In the genomic region with DNA sequence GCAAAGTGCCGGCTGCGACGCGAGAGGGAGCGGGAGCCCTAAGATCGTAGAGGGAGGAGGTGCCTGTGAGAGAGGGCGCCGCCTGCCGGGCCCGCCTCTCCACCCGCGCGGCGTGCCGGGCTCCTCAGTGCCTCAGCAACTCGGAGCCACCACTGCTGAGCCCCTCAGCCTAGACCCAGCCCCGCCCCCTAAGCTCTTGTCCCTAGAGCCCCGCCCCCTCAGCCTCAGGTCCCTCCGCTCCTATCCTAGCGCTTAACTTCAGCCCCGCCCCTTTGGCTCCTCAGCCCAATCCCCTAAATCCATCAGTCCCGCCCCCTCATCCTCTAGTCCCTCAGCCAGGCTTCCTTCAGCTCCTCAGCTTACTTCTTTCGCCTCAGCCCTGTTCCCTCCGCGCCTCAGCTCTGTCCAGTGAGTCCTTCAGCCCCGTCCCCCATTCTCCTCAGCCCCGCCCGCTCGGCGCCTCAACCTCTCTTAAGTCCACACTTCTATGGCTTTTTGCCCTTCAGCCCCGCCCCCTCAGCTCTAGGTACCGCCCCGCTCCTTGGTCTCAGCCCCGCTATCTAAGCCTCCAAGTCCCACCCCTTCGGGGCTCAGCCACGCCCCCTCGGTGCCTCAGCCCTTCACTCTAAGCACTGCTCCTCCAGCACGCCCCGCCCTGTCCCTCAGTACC, we compare ENCODE assay signal across 8 mouse cellular contexts. TPM values are rescaled to one million over a fixed set of nuclear protein-coding genes. Genes with fewer than 3 reads are reported as not detected.
DNase-seq lines count a peak whose midpoint lies in the region; ATAC-seq and TF ChIP-seq lines count a peak whose summit lies in the region.

A gene (minus strand): TSS at position 38 of the 670 bp plus-strand sequence.

- no peak within 1 kb of the TSS for H3K27ac ChIP-seq in embryonic facial prominence, embryonic 11.5 days (replicated peaks; ENCODE audit: low read depth, low read length)
- H3K27ac ChIP-seq in intestine, postnatal 0 days (ENCODE audit: low read depth, low read length), result no peak within 1 kb of the TSS
- peak within 1 kb of the TSS; percentile 85 for H3K27ac ChIP-seq in midbrain, embryonic 10.5 days (replicated peaks)

- H3K9me3 ChIP-seq in embryonic facial prominence, embryonic 11.5 days (replicated peaks; ENCODE audit: control insufficient read depth, low read length), result no peaks in the 10 kb centered on the region
- H3K9me3 ChIP-seq in intestine, postnatal 0 days (ENCODE audit: control insufficient read depth), result no peaks in the 10 kb centered on the region
- peaks cover 31% of the 10 kb centered on the region for H3K9me3 ChIP-seq in midbrain, embryonic 10.5 days (replicated peaks)

- intact Hi-C loops in left cerebral cortex, postnatal 36 days (cut with DNase I), result loop anchor here (5.0 to 10.0 kb wide), 4 partner anchors 54 to 171 kb away; no protein-coding TSS in a partner anchor

- ATAC-seq in embryonic facial prominence, embryonic 11.5 days (replicated peaks; ENCODE audit: insufficient number of reproducible peaks, low FRiP score, low TSS enrichment, low read depth), result peak; percentile 93
- ATAC-seq in granulocyte monocyte progenitor cell, adult 5-6 weeks (replicated peaks; ENCODE audit: poor library complexity, severe bottlenecking), result peak; percentile 89
- ATAC-seq in intestine, postnatal 0 days, result peak; percentile 95

- WGBS in embryonic facial prominence, embryonic 11.5 days, result under 1% methylated on average over 31 of the region's 39 CpGs
- 3% methylated on average over 33 of the region's 39 CpGs for WGBS in intestine, postnatal 0 days
- WGBS in midbrain, embryonic 10.5 days, result under 1% methylated on average over 39 of the region's 39 CpGs

- peak within 1 kb of the TSS; percentile 100 for H3K4me2 ChIP-seq in embryonic facial prominence, embryonic 11.5 days (ENCODE audit: low read depth, low read length)
- peak within 1 kb of the TSS; percentile 81 for H3K4me2 ChIP-seq in intestine, postnatal 0 days (replicated peaks; ENCODE audit: low read depth)

- peaks cover 3% of the 10 kb centered on the region; the same call in 1 of the 2 replicates for H3K4me1 ChIP-seq in embryonic facial prominence, embryonic 11.5 days (ENCODE audit: control insufficient read depth, insufficient read depth, low read length)
- no peaks in the 10 kb centered on the region for H3K4me1 ChIP-seq in intestine, postnatal 0 days (replicated peaks; ENCODE audit: control insufficient read depth, insufficient read depth, low read length)
- peaks cover 51% of the 10 kb centered on the region for H3K4me1 ChIP-seq in midbrain, embryonic 10.5 days

- DNase-seq in adrenal gland, postnatal 25 days, result peak; percentile 88
- peak; percentile 100 for DNase-seq in embryonic facial prominence, embryonic 11.5 days (ENCODE audit: low spot score)
- peak; percentile 78 to 87 for DNase-seq in left cerebral cortex, postnatal 36 days (ENCODE audit: low spot score in 2 of 2)
- peak; percentile 98 for DNase-seq in midbrain, embryonic 10.5 days (ENCODE audit: low spot score)
- DNase-seq in right cerebral cortex, postnatal 36 days (ENCODE audit: low spot score in 2 of 2), result peak; percentile 82 to 86
- peak; percentile 84 to 90 for DNase-seq in urinary bladder, postnatal 4 days (ENCODE audit: low spot score in 2 of 2)

- H3K36me3 ChIP-seq in embryonic facial prominence, embryonic 11.5 days (replicated peaks; ENCODE audit: control insufficient read depth, insufficient read depth, low read depth, low read length), result no peaks in the 10 kb centered on the region
- no peaks in the 10 kb centered on the region for H3K36me3 ChIP-seq in intestine, postnatal 0 days (ENCODE audit: control insufficient read depth, insufficient read depth)
- no peaks in the 10 kb centered on the region for H3K36me3 ChIP-seq in midbrain, embryonic 10.5 days

- peaks cover 3% of the 10 kb centered on the region; the same call in 1 of the 2 replicates for H3K27me3 ChIP-seq in embryonic facial prominence, embryonic 11.5 days (ENCODE audit: control insufficient read depth, insufficient read depth, low read length)
- 0 out of 2 replicates have a peak, but pooled peaks cover 7% of the 10 kb centered on the region for H3K27me3 ChIP-seq in intestine, postnatal 0 days (replicated peaks; ENCODE audit: control insufficient read depth, insufficient read depth, low read length)
- peaks cover 26% of the 10 kb centered on the region for H3K27me3 ChIP-seq in midbrain, embryonic 10.5 days (ENCODE audit: low read depth, poor library complexity, severe bottlenecking)

- TF ChIP-seq CTCF in intestine, postnatal 0 days (IDR thresholded peaks at IDR 0.05; ENCODE audit: low read depth), result peak; percentile 81

- peak within 1 kb of the TSS; percentile 71 for H3K4me3 ChIP-seq in embryonic facial prominence, embryonic 11.5 days (ENCODE audit: low read depth, low read length)
- peak within 1 kb of the TSS; percentile 48 for H3K4me3 ChIP-seq in intestine, postnatal 0 days (ENCODE audit: low read depth, low read length)
- H3K4me3 ChIP-seq in midbrain, embryonic 10.5 days, result peak within 1 kb of the TSS; percentile 78

- peak within 1 kb of the TSS; percentile 62 for H3K9ac ChIP-seq in embryonic facial prominence, embryonic 11.5 days (replicated peaks; ENCODE audit: low read length)
- H3K9ac ChIP-seq in intestine, postnatal 0 days (ENCODE audit: low read depth, low read length), result peak within 1 kb of the TSS; percentile 13; the same call in 1 of the 2 replicates

RNA-seq across cellular contexts. Expression of the gene that starts here (rescaled TPM):
- 104 and 105 TPM in 2 replicates for total RNA-seq in adrenal gland, postnatal 25 days (2021)
- 6.1 and 8.9 TPM in 2 replicates for polyA plus RNA-seq in embryonic facial prominence, embryonic 11.5 days (2014; fragmentation: Nextera tagmentation; extraction: Ambion mirVana)
- total RNA-seq in granulocyte monocyte progenitor cell, adult 5-6 weeks (2014; fragmentation: Nextera tagmentation), result 30.9 and 54.3 TPM in 2 replicates
- 14.2 and 15.9 TPM in 2 replicates for total RNA-seq in granulocyte monocyte progenitor cell, adult 5-6 weeks (2017)
- 7.0 and 7.2 TPM in 2 replicates for polyA plus RNA-seq in intestine, postnatal 0 days (2015; fragmentation: Nextera tagmentation; extraction: Ambion mirVana)
- total RNA-seq in left cerebral cortex, postnatal 36 days (2021), result 100 to 1,000 TPM; 352 to 390 TPM
- 9.3 and 10.7 TPM in 2 replicates for polyA plus RNA-seq in midbrain, embryonic 10.5 days (2016; fragmentation: Nextera tagmentation; extraction: Ambion mirVana)
